Mouse (Mus musculus) mammary gland, adult 2 months (tissue): Measurements from ENCODE around the gene Vmn2r22. TPM values are rescaled to one million over a fixed set of nuclear protein-coding genes. Genes with fewer than 3 reads are reported as not detected.

Experiments used
- polyA plus RNA-seq: library from polyadenylated mRNA; depleted of rRNA; stranded (reverse); fragments of >200 nt; gene quantifications from 2 replicates; pipeline ENCODE4 v1.2.3, GENCODE M21; 2012; ENCODE audit warnings: low replicate concordance; rRNA removed

Vmn2r22 gene
- not detected in 2 replicates for polyA plus RNA-seq

GRCm38 (mm10) chr6:123650625-123651024, at the start of gene Vmn2r22:
TSS of gene Vmn2r22 (minus strand) at chr6:123650725.

Other genes starting within 250 kb of the Vmn2r22 start
- gene Vmn2r20, start 232.6 kb downstream of the Vmn2r22 start, polyA plus RNA-seq: not detected in 2 replicates
- not detected in 2 replicates for gene Vmn2r21, start 117.3 kb downstream of the Vmn2r22 start, polyA plus RNA-seq
- not detected in 2 replicates for gene Vmn2r23, start 51.9 kb upstream of the Vmn2r22 start, polyA plus RNA-seq
- gene Vmn2r24, start 128.2 kb upstream of the Vmn2r22 start, polyA plus RNA-seq: not detected in 2 replicates
- not detected in 2 replicates for gene Vmn2r25, start 202.7 kb upstream of the Vmn2r22 start, polyA plus RNA-seq